In the genomic region with DNA sequence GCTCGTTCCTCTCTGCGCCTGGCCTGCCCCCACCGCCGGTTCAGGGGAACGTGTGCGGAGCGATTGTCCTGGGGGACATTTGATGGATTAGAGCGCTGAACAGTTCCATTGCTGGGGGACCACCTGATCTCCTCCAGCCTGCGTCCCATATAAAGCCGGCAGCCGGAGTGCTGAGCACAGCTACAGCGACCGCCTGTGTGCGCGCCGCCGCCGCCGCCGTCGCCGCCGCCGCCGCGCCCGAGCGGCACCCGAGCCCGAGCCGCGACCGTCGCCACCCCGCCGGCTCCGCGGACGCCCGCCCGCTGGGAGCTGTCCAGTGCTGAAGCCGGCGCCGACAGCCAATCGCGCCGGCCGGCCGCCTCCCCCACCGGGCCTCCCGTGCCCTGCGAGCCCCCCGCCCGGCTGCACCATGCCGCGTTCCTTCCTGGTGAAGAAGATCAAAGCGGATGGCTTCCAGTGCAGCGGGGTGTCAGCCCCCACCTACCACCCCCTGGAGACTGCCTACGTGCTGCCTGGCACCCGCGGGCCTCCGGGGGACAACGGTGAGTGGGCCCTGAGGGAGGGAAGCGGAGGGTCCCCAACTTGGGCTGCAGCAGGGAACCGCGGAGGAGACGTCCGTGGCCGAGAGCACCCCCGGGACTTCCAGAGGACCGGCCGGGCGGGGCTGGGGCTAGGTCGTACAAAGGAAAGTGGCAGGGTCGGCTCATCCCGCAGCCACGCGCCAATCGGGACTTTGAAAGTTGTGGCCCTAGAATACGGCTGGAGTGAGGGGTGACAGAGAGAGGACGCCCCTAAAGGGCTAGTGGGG, we compare ENCODE assay signal across 8 mouse cellular contexts. TPM values are rescaled to one million over a fixed set of nuclear protein-coding genes. Genes with fewer than 3 reads are reported as not detected.
DNase-seq lines count a peak whose midpoint lies in the region; ATAC-seq and TF ChIP-seq lines count a peak whose summit lies in the region.

No protein-coding gene starts in this region.

- H3K4me2 ChIP-seq in hindbrain, embryonic 14.5 days (replicated peaks) = peak overlapping the region; percentile 78

- under 1% methylated on average over 69 of the region's 81 CpGs for WGBS in hindbrain, embryonic 14.5 days
- 4% methylated on average over 81 of the region's 81 CpGs for WGBS in small intestine, adult 2 months

- H3K4me3 ChIP-seq in gastrocnemius, adult 2 months = peak overlapping the region; percentile 62
- H3K4me3 ChIP-seq in hindbrain, embryonic 14.5 days (replicated peaks; ENCODE audit: low read length) = peak overlapping the region; percentile 90
- peak overlapping the region; percentile 33 for H3K4me3 ChIP-seq in small intestine, adult 2 months (ENCODE audit: low read depth, low read length)

- intact Hi-C loops in gastrocnemius, adult 2 months (cut with DNase I) = loop anchor here (10.0 kb wide), 1 partner anchor 147 kb away; no protein-coding TSS in a partner anchor
- intact Hi-C loops in left cerebral cortex, postnatal 36 days (cut with DNase I) = loop anchor here (5.0 kb wide), 1 partner anchor 35 kb away; no protein-coding TSS in a partner anchor

- peaks cover 10% of the 10 kb centered on the region for H3K36me3 ChIP-seq in hindbrain, embryonic 14.5 days (replicated peaks; ENCODE audit: control insufficient read depth, insufficient read depth)
- no peaks in the 10 kb centered on the region for H3K36me3 ChIP-seq in small intestine, adult 2 months (ENCODE audit: control insufficient read depth, insufficient read depth, low read length)

- no peak overlapping the region for H3K27ac ChIP-seq in gastrocnemius, adult 2 months
- H3K27ac ChIP-seq in hindbrain, embryonic 14.5 days = peak overlapping the region; percentile 96
- H3K27ac ChIP-seq in small intestine, adult 2 months (ENCODE audit: insufficient read depth, low read depth, low read length) = no peak overlapping the region

- TF ChIP-seq POLR2A in small intestine, adult 2 months (IDR thresholded peaks at IDR 0.05; ENCODE audit: low read depth, low read length) = no peak

- DNase-seq in ZHBTc4 (ENCODE audit: low read depth, low spot score) = peak; percentile 81
- DNase-seq in cerebellum, adult 9-11 months = peak; percentile 68
- DNase-seq in gastrocnemius, adult 2 months = peak; percentile 90
- peak; percentile 78 for DNase-seq in hindbrain, embryonic 14.5 days (ENCODE audit: low spot score)
- DNase-seq in left cerebral cortex, postnatal 36 days (ENCODE audit: low spot score in 2 of 2) = peak; percentile 65 to 75
- peak; percentile 78 for DNase-seq in mesoderm, embryonic 11.5 days (ENCODE audit: low read depth, low spot score)
- DNase-seq in yolk sac, embryonic 10.5 days (ENCODE audit: low spot score) = peak; percentile 80

- H3K27me3 ChIP-seq in hindbrain, embryonic 14.5 days (ENCODE audit: control insufficient read depth, insufficient read depth, low read length) = no peaks in the 10 kb centered on the region
- H3K27me3 ChIP-seq in small intestine, adult 2 months (ENCODE audit: control insufficient read depth, insufficient read depth, low read length) = peaks cover 33% of the 10 kb centered on the region

- H3K9ac ChIP-seq in hindbrain, embryonic 14.5 days = peak overlapping the region; percentile 98

- H3K4me1 ChIP-seq in hindbrain, embryonic 14.5 days (replicated peaks; ENCODE audit: control insufficient read depth, insufficient read depth, low read length) = peaks cover 35% of the 10 kb centered on the region
- peaks cover 5% of the 10 kb centered on the region for H3K4me1 ChIP-seq in small intestine, adult 2 months (ENCODE audit: control insufficient read depth, insufficient read depth, insufficient read length, low read length)

- no peak for TF ChIP-seq CTCF in gastrocnemius, adult 2 months (IDR thresholded peaks at IDR 0.05)
- no peak for TF ChIP-seq CTCF in small intestine, adult 2 months (IDR thresholded peaks at IDR 0.05; ENCODE audit: extremely low read depth, insufficient read length, insufficient replicate concordance, low read depth, low read length)

- peak; percentile 82 for ATAC-seq in hindbrain, embryonic 14.5 days (ENCODE audit: low FRiP score)

- H3K9me3 ChIP-seq in hindbrain, embryonic 14.5 days (ENCODE audit: control insufficient read depth, low read length) = no peaks in the 10 kb centered on the region

RNA-seq across cellular contexts. Expression of a gene that starts 0.5 kb away (rescaled TPM):
- not detected for total RNA-seq in gastrocnemius, adult 2 months (2021)
- 10.9 and 13.6 TPM in 2 replicates for polyA plus RNA-seq in hindbrain, embryonic 14.5 days (2014; fragmentation: Nextera tagmentation; extraction: Ambion mirVana)
- total RNA-seq in left cerebral cortex, postnatal 36 days (2021) = 10 to 100 TPM; 14.5 to 18.5 TPM
- 0.03 TPM in 1 of 2 replicates, not detected in the other for polyA plus RNA-seq in small intestine, adult 2 months (2012; rRNA removed)

RNA-seq across cellular contexts. Expression of a gene that starts 23.5 kb away (rescaled TPM):
- 10 to 100 TPM; 24.3 to 28.7 TPM for total RNA-seq in gastrocnemius, adult 2 months (2021)
- 22.5 and 26.2 TPM in 2 replicates for polyA plus RNA-seq in hindbrain, embryonic 14.5 days (2014; fragmentation: Nextera tagmentation; extraction: Ambion mirVana)
- total RNA-seq in left cerebral cortex, postnatal 36 days (2021) = 10 to 100 TPM; 91.1 to 94.2 TPM
- polyA plus RNA-seq in small intestine, adult 2 months (2012; rRNA removed) = 184 and 579 TPM in 2 replicates

Comparison
In these comparisons a context has a peak if more than half of its experiments do, and no peak if none do; other contexts are left out.
1. H3K4me3 ChIP-seq: peak in every context shown above with its lines; median percentile 90 in hindbrain, embryonic 14.5 days; 62 in gastrocnemius, adult 2 months; 33 in small intestine, adult 2 months.
2. RNA of a gene that starts 0.5 kb away (total RNA-seq): 14.5 to 18.5 TPM in left cerebral cortex, postnatal 36 days; not detected in gastrocnemius, adult 2 months; every median in the first group is over 10 times any median in the second.
3. Peak in every context shown above with its lines, with median percentiles within 50 percentile points of each other: DNase-seq.